Mouse (Mus musculus) right cerebral cortex, adult 18-20 months (tissue): Measurements from ENCODE around the gene 1110051M20Rik.

Experiments used
- DNase-seq: peaks from one replicate; pipeline ENCODE4 v3.0.0; 2022; ENCODE audit warnings: mixed read lengths

1110051M20Rik gene

GRCm38 (mm10) chr2:91413811-91414210, 30.7 kb downstream of the 1110051M20Rik start:
- DNase-seq: no peak

- DNase-seq: no peak
Observed at GRCm38 (mm10) chr2:91412361-91412760, 32.1 kb downstream of the 1110051M20Rik start.

DNA sequence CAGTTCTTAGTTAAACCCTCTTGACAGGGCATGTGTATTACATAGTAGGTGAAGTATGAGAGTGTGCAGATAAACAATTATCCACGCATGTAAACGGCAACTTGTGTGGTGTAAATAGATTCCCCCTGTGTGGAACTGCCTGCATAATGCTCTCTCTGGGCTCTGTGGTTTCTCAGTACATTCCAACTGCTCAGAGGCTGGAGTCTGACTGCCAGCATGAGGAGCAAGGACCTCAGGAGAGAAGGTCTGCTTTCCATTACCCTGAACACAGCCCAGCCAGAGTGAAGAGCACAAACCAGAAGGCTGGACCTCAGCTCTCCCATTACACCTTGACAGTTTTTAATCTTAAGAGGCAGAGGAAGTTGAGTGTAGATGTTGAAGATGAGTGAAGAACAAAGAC, 33.0 kb downstream of the 1110051M20Rik start:
- DNase-seq: no peak

GRCm38 (mm10) chr2:91408031-91408430, 36.5 kb downstream of the 1110051M20Rik start:
- DNase-seq: no peak

- no peak for DNase-seq
Observed at GRCm38 (mm10) chr2:91405071-91405470, 39.4 kb downstream of the 1110051M20Rik start.

- DNase-seq: no peak
Observed at GRCm38 (mm10) chr2:91399727-91400126, 44.8 kb downstream of the 1110051M20Rik start.

DNA sequence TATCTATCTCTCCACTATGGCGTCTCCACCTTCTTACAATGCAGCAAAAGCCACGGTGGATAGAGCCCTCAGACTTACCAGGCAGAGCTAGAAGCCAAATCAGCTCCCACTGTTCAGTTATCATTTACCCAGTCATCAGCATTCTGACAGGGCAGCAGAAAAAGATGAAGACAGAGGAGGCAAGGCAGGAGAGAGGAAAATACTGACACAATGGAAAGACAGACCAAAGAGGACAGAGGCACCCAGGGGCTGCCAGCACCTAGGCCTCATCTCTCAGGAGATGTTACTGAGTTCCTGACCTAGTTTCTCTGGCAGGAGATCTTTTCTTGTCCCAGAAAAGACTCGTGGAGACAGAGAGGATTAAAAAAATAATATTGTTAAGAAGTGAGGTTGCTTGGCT, 45.3 kb downstream of the 1110051M20Rik start:
- no peak for DNase-seq

GRCm38 (mm10) chr2:91394078-91394477, 50.4 kb downstream of the 1110051M20Rik start:
- DNase-seq: no peak

- DNase-seq: no peak
Observed at GRCm38 (mm10) chr2:91388738-91389137, 55.8 kb downstream of the 1110051M20Rik start.

- DNase-seq: no peak
Observed at GRCm38 (mm10) chr2:91388281-91388680, 56.2 kb downstream of the 1110051M20Rik start.

- DNase-seq: no peak
Observed at GRCm38 (mm10) chr2:91387287-91387958, 57.1 kb downstream of the 1110051M20Rik start.

GRCm38 (mm10) chr2:91386547-91387286, 57.8 kb downstream of the 1110051M20Rik start:
- DNase-seq: no peak

- DNase-seq: no peak
Observed at GRCm38 (mm10) chr2:91383294-91383693, 61.2 kb downstream of the 1110051M20Rik start.

- DNase-seq: no peak
Observed at GRCm38 (mm10) chr2:91377038-91377437, 67.5 kb downstream of the 1110051M20Rik start.

DNA sequence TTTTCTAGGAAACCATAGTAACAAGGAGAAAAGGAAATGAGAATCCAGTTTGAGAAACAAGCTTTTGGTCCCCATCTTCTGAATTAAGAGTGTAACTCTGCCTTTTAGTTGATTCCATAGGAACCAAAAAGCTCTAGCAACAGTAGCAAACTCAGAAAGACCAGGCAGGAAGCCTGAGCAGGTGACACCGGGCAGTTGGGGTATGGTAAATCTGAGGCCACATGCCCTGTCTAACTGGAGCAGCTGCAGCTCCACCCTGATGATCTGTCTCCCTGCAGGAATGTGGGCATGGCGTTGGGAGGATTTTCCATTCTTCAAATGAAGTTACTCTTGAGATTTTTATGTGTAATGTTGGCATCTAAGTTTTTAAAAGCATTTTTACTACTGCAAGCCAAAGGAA, 74.2 kb downstream of the 1110051M20Rik start:
- DNase-seq: no peak

DNA sequence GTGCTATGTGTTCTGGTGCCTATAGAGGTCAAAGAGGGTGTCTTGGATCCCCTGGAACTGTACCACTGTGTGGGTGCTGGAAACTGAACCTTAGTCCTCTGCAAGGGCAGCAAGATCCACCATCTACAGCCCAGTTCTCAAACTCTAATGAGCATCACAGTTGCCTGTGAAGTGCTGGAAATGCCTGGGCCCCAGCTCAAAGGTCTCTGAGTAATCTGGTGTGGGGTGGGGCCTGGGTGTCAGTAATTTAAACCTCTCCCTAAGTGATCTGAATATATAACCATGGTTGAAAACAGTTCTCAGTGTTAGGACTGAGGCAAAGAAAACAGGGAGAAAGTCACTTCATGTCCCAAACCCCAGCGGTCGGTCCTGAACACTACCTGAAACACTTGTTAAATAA, 81.2 kb downstream of the 1110051M20Rik start:
- no peak for DNase-seq

- DNase-seq: no peak
Observed at GRCm38 (mm10) chr2:91361068-91361528, 83.4 kb downstream of the 1110051M20Rik start.

- DNase-seq: no peak
Observed at GRCm38 (mm10) chr2:91355767-91356166, 88.7 kb downstream of the 1110051M20Rik start.

- DNase-seq: no peak
Observed at GRCm38 (mm10) chr2:91354727-91355403, 89.6 kb downstream of the 1110051M20Rik start.

- no peak for DNase-seq
Observed at GRCm38 (mm10) chr2:91353854-91354253, 90.7 kb downstream of the 1110051M20Rik start.

DNA sequence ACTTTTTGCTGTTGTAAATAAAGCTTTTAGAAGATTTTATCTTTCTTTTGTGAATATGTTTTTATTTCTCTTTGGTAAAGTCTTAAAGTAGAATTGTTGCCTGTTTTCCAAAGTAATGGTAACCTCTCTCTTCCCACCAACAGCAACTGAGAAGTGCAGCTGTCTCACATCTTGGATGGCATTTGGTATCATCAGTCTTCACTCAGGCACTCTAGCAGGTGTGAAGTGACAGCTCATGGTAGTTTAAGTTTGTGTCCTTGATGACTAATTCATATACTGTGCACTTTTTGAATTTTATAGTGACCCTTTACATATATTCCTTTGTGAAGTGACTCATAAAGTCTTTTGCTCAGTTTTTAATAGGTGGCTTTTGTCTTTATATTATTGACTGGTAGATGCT, 92.7 kb downstream of the 1110051M20Rik start:
- DNase-seq: no peak

- DNase-seq: no peak
Observed at GRCm38 (mm10) chr2:91349974-91350457, 94.5 kb downstream of the 1110051M20Rik start.

DNA sequence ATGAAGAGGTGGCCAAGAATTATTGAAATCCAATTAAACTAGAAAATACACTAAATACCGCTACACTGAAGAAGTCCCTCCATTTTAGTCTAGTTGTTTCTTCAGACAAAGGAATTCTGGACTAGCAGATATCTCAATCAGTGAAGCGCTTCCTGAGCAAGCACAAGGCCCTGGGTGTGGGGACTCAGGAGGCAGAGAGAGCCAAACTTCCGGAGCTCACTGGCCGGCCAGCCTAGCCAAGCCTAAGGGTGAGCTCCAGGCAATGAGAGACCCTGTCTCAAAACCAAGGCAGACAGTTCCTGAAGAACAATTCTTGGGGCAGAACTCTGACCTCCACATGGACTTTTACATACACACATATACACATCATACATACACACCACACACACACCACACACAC, 95.6 kb downstream of the 1110051M20Rik start:
- DNase-seq: no peak

DNA sequence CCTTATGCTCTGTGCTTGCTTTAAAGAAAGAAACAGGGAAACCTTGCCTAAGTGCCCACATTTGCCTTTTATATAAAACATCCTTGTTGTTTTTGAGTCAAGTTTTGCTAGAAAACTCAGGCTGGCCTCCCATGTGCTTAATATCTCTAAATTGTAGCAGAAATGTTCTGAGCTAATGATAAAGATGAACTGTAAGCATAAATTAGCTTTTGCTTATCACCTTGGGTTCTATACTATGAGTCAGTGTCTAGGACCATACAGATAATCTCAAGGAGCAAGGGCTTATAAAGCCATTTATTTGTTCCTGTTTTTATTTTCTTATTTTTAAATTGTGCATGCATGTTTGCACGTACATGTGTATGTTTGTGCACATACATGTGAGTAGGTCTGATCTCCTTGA, 98.9 kb downstream of the 1110051M20Rik start:
- DNase-seq: no peak
